Mouse (Mus musculus) testis, adult 2 months (tissue): ENCODE results near the gene Baiap2l2. TPM values are rescaled to one million over a fixed set of nuclear protein-coding genes. Genes with fewer than 3 reads are reported as not detected.

Experiments used
- H3K27ac ChIP-seq: fragments of 200-500 bp; 2 replicates; pipeline ENCODE4 v1.5.1; 2012; ENCODE audit warnings: low read depth, low read length; ENCODE audit not compliant: control insufficient read depth, insufficient read depth
- H3K27me3 ChIP-seq: fragments of 200-500 bp; 2 replicates; pipeline ENCODE4 v1.6.1; 2012; ENCODE audit warnings: mild to moderate bottlenecking, low read length, moderate library complexity; ENCODE audit not compliant: control insufficient read depth, insufficient read depth
- H3K36me3 ChIP-seq: fragments of 200-500 bp; 2 replicates; pipeline ENCODE4 v1.6.1; 2012; ENCODE audit warnings: mild to moderate bottlenecking, low read length; ENCODE audit not compliant: control insufficient read depth, insufficient read depth
- H3K4me1 ChIP-seq: fragments of 200-500 bp; 2 replicates; pipeline ENCODE4 v1.6.1; 2012; ENCODE audit warnings: low read length; ENCODE audit not compliant: control insufficient read depth, insufficient read depth
- H3K4me3 ChIP-seq: fragments of 200-500 bp; 2 replicates; pipeline ENCODE4 v1.5.1; 2012; ENCODE audit warnings: low read depth, mild to moderate bottlenecking, low read length, moderate library complexity, mixed read lengths; ENCODE audit not compliant: control insufficient read depth
- CTCF ChIP-seq: fragments of 200-500 bp; IDR thresholded peaks from 2 replicates; pipeline ENCODE4 v1.5.1; 2012; ENCODE audit warnings: low read depth, mild to moderate bottlenecking, inconsistent platforms, low read length, moderate library complexity; ENCODE audit not compliant: control insufficient read depth, insufficient read depth, insufficient replicate concordance
- POLR2A ChIP-seq: fragments of 200-500 bp; IDR thresholded peaks from 2 replicates; pipeline ENCODE4 v1.6.1; 2012; ENCODE audit warnings: low read depth, mild to moderate bottlenecking, inconsistent platforms, low read length, moderate library complexity; ENCODE audit not compliant: control insufficient read depth
- polyA plus RNA-seq: library from polyadenylated mRNA; depleted of rRNA; stranded (reverse); fragments of >200 nt; gene quantifications from 2 replicates; pipeline ENCODE4 v1.2.3, GENCODE M21; 2012

Baiap2l2 gene
- polyA plus RNA-seq, 1 experiment: 0.67 TPM

GRCm38 (mm10) chr15:79268521-79268920 is 16.8 kb downstream of the Baiap2l2 start:
- Histone ChIP-seq H3K4me3 (no peak overlapping the region), H3K4me1 (peaks cover 16% of the 10 kb centered on the region), H3K36me3 (no peaks in the 10 kb centered on the region), H3K27me3 (no peaks in the 10 kb centered on the region), H3K27ac (no peak overlapping the region)
- TF ChIP-seq CTCF: no peak

DNA sequence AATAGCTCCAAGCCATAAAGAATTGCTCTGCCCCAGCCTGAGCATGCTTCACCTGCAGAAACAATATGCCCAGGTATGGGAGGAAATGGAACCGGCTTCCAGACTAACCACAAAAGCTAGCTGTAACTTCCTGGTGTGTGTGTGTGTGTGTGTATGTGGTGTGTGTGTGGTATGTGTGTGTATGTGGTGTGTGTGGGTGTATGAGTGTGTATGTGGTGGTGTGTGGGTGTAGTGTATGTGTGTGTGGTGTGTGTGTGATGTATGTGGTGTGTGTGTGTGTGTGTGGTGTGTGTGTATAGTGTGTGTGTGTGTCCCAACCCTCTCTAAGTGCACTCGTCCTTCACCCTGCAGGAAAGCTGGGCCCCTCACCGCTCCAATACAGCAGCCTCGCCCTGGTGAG is 20.0 kb downstream of the Baiap2l2 start:
- Histone ChIP-seq H3K36me3 (no peaks in the 10 kb centered on the region), H3K27me3 (peaks cover 2% of the 10 kb centered on the region; the same call in 1 of the 2 replicates), H3K4me1 (peaks cover 13% of the 10 kb centered on the region), H3K27ac (no peak overlapping the region), H3K4me3 (no peak overlapping the region)
- TF ChIP-seq CTCF (no peak), POLR2A (no peak)

DNA sequence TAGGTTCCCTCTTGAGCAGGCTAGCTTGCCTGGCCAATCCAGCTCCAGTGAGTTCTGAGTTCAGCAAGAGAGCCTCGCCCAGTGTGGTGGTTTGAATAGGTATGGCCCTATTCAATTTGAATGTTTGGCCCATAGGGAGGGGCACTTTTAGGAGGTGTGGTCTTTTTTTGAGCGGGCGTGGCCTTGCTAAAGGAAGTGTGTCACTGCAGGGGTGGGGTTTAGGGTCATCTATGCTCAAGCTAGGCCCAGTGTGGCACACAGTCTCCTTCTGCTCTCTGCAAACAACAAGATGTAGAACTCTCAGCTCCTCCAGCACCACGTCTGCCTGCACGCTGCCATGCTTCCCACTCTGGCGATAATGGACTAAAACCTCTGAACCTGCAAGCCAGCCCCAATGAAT is 21.6 kb downstream of the Baiap2l2 start:
- H3K4me1 ChIP-seq: peaks cover 10% of the 10 kb centered on the region
- no peak overlapping the region for H3K27ac ChIP-seq
- H3K4me3 ChIP-seq: no peak overlapping the region
- H3K36me3 ChIP-seq: no peaks in the 10 kb centered on the region
- peaks cover 2% of the 10 kb centered on the region; the same call in 1 of the 2 replicates for H3K27me3 ChIP-seq
- no peak for TF ChIP-seq POLR2A
- no peak for TF ChIP-seq CTCF

- Histone ChIP-seq H3K27ac (no peak overlapping the region), H3K4me3 (no peak overlapping the region), H3K36me3 (no peaks in the 10 kb centered on the region), H3K27me3 (peaks cover 2% of the 10 kb centered on the region; the same call in 1 of the 2 replicates), H3K4me1 (peaks cover 12% of the 10 kb centered on the region)
- TF ChIP-seq POLR2A (no peak), CTCF (no peak)
Measured at GRCm38 (mm10) chr15:79262786-79263309, 22.5 kb downstream of the Baiap2l2 start.

- Histone ChIP-seq H3K27me3 (peaks cover 2% of the 10 kb centered on the region; the same call in 1 of the 2 replicates), H3K27ac (no peak overlapping the region), H3K36me3 (no peaks in the 10 kb centered on the region), H3K4me3 (no peak overlapping the region), H3K4me1 (peaks cover 12% of the 10 kb centered on the region)
- TF ChIP-seq POLR2A (no peak), CTCF (no peak)
Measured at GRCm38 (mm10) chr15:79262375-79262774, 23.0 kb downstream of the Baiap2l2 start.

GRCm38 (mm10) chr15:79261757-79262156 is 23.6 kb downstream of the Baiap2l2 start:
- peaks cover 12% of the 10 kb centered on the region for H3K4me1 ChIP-seq
- H3K27me3 ChIP-seq: peaks cover 2% of the 10 kb centered on the region; the same call in 1 of the 2 replicates
- no peak for TF ChIP-seq CTCF
- no peak for TF ChIP-seq POLR2A
- no peak overlapping the region for H3K27ac ChIP-seq
- no peaks in the 10 kb centered on the region for H3K36me3 ChIP-seq
- H3K4me3 ChIP-seq: peak overlapping the region; percentile 23

DNA sequence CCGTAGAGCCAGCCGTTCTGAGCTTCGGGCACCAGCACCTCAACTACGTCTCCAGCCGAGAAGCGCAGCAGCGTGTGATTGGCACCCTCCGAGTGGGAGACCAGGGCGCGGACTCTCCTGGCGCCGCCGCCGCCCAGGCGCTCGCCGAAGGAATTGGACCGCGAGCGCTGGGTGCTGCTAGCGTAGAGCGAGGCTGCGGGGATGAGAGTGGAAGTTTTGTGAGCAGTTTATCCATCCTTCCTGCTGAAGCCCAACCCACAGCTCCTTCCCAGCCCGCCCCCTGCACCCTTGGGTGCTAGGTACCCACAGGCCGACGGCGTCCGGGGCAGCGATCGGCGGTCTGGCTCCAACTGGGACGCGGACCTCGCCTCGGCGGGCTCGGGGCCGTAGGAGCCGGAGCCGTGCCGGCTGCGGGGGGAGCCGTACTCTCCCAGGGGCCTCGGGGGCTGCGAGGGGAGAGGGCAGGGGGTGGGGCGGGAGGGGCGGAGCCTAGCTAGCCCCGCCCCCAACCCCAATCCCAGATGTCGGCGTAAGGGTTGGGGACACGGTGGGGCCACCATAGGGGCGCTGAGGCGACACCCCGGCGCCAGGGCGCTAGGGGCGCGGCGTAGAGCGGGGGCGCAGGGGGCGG is 24.1 kb downstream of the Baiap2l2 start:
- TF ChIP-seq CTCF: no peak
- no peak for TF ChIP-seq POLR2A
- Histone ChIP-seq H3K27ac (no peak overlapping the region), H3K36me3 (no peaks in the 10 kb centered on the region), H3K4me1 (peaks cover 12% of the 10 kb centered on the region), H3K4me3 (peak overlapping the region; percentile 39), H3K27me3 (peaks cover 2% of the 10 kb centered on the region; the same call in 1 of the 2 replicates)
